Mouse (Mus musculus) large intestine, adult 2 months (tissue): ENCODE data around the gene Trmt10b. TPM values are rescaled to one million over a fixed set of nuclear protein-coding genes. Genes with fewer than 3 reads are reported as not detected.

Source experiments
- DNase-seq: peaks from one replicate; pipeline ENCODE4 v3.0.0-alpha.2; 2012; ENCODE audit warnings: low read depth, low spot score
- WGBS: fragments of 180-500 bp; shearing (Covaris S2); methylation state at CpG from one replicate; pipeline ENCODE4 v1.1.7; 2018; 5-methylcytosine and 5-hydroxymethylcytosine counted together
- polyA plus RNA-seq: library from polyadenylated mRNA; depleted of rRNA; stranded (reverse); fragments of >200 nt; gene quantifications from 2 replicates; pipeline ENCODE4 v1.2.3, GENCODE M21; 2012; rRNA removed

Gene Trmt10b
- polyA plus RNA-seq, 1 experiment = 2.6 TPM

DNA sequence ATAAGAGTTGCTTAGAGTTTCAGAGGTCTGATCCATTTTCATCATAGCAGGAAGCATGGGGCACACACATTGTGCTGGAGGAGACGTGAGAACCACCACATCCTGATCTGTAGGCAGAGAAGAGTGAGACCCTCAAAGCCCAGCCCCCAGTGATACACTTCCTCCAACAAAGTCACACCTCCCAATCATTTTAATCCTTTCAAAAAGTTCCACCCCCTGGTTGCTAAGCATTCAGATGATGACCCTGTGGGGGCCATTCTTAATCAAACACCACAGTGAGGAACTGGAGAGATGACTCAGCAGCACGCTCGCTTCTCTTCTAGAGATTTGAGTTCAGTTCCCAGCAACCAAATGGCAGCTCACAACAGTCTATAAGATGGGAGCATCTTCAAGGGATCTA lies 35.5 kb downstream of the Trmt10b start:
- no peak for DNase-seq
- WGBS = 54% methylated on average over 3 of the region's 3 CpGs

DNA sequence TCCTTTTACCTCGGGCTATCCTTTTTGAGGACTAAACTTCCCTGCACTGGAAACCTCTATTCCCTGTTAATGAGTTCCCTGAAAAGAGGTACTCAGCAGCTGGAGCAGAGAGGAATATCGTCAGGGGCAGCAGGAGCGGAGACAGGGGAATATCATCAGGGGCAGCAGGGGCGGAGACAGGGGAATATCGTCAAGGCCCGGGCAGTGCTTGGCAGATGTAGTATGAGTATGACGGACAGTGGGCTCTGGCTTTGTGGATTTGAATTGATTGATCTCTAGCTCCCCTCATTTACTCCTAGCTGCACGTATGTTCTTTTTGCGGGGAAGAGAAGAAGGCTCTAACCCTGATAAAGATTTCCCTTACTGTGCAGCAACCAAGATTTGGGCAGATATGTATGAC lies 44.3 kb downstream of the Trmt10b start:
- WGBS = 70% methylated on average over 9 of the region's 9 CpGs
- no peak for DNase-seq

DNA sequence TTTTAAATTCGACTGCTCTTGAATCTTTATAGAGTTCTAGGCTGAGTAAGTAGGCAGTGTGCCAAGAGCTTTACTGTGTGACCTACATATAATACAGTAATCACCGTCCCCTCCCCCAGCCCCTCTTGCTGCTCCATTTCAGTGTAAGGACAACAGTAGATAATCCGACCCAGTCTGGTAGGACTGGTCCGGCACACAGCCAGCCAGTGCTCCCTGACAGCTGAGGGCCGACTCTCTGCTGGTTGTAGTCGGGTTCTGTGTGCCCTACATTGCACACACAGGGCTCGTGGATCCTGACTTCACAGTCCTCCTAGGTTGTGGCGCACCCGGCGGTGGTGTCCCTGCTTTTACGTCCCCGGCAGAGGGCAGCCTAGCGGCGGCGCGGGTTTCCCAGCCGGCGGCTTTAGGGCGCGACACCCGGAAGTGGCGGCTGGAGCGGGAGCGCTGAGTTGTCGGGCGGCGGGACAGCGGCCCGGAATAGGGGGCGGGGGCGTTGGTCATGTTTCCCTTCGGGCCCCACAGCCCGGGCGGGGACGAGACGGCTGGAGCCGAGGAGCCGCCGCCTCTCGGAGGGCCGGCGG lies 44.8 kb downstream of the Trmt10b start, which contains the start of gene Dcaf10:
Dcaf10 (plus strand) TSS at position 433 of the 581 bp plus-strand sequence.
- under 1% methylated on average over 42 of the region's 42 CpGs for WGBS
- peak; percentile 66 for DNase-seq

DNA sequence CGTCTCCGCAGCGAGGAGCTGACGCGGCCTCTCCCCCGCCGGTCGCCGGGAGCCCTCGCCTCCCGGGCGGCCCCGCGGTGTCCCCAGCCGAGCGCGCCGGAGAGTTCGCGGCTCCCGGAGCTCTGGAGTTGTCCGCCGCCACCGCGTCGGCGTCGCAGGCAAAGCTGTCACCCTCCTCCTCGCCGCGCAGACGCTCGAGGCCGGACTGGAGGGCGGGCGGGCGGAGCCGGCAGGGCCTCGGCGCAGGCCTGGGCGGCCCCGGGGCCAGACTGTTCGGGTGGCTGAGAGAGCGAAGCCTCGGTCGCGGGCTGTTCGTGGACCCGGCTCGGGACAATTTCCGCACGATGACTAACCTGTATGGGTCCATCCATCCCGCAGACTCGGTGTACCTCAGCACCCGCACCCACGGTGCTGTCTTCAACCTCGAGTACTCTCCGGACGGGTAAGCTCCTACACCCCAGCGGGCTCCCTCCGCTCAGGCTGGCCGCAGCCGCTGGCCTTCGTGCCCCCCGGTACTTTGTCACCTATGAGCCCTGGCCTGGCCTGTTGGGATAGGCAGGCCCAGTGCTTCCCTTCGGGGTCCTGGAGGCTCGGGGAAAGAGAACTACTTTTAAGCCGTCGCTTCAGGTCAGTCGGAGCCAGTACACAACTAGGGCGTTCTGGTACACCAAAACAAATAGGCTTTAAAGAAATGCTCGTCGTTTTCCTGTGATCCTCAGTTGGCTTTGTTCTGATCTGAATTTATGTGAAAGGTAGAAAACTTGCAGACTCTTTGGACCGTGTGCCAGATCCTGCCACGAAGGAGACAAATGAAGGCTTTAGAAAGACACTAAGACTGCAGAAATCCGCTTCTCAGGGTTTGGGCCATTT lies 45.6 kb downstream of the Trmt10b start, which contains the start of gene Exosc3:
Exosc3 (minus strand) TSS at position 447 of the 870 bp plus-strand sequence.
- DNase-seq = no peak
- under 1% methylated on average over 76 of the region's 76 CpGs for WGBS

DNA sequence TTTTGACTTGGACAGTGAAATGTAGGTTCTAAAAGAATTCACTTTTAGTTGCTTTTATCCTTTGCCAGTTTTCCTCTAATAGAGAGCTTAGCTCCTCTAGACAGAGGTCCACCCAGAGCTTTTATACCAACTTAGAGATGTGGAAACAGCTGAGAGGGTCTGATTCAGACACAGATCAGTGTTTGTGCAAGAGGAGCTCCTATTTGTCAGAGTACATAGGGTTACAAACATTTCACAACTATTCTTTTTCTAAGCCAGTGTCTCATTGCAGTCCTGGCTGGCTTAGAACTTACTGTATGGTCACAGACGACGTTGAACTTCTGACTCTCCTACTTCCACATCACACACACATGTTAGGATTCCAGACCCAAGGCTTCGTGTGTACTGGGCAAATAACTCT lies 59.7 kb downstream of the Trmt10b start:
- WGBS = 84% methylated on average over 3 of the region's 3 CpGs
- DNase-seq = no peak

Other genes starting within 250 kb of the Trmt10b start
- 2.0 and 2.3 TPM in 2 replicates for gene Fbxo10, start 212.5 kb upstream of the Trmt10b start, polyA plus RNA-seq
- gene Tomm5, start 189.0 kb upstream of the Trmt10b start, polyA plus RNA-seq = 134 and 140 TPM in 2 replicates
- 0.38 and 0.41 TPM in 2 replicates for gene Frmpd1, start 112.3 kb upstream of the Trmt10b start, polyA plus RNA-seq
- 6.4 and 9.9 TPM in 2 replicates for gene Dcaf10, start 45.0 kb downstream of the Trmt10b start, polyA plus RNA-seq
- gene Exosc3, start 45.6 kb downstream of the Trmt10b start, polyA plus RNA-seq = 13.7 and 15.6 TPM in 2 replicates
- 46.4 and 83.2 TPM in 2 replicates for gene Slc25a51, start 111.6 kb downstream of the Trmt10b start, polyA plus RNA-seq
- 33.5 and 36.9 TPM in 2 replicates for gene Shb, start 235.3 kb downstream of the Trmt10b start, polyA plus RNA-seq